Mouse (Mus musculus): Measurements from ENCODE around the gene Gm438.
"Not testable (repeated sequence)": the region's sequence is repeated elsewhere in the genome, so short reads cannot be mapped to it uniquely, and the experiment has no call there.

Gene Gm438

GRCm38 (mm10) chr4:144786483-144786882, at the start of gene Gm438:
Gene Gm438 (minus strand): TSS chr4:144786583.
- DNase-seq (ENCODE audit: inconsistent age in 2 of 2, low spot score in 1 of 2), result no peak

DNA sequence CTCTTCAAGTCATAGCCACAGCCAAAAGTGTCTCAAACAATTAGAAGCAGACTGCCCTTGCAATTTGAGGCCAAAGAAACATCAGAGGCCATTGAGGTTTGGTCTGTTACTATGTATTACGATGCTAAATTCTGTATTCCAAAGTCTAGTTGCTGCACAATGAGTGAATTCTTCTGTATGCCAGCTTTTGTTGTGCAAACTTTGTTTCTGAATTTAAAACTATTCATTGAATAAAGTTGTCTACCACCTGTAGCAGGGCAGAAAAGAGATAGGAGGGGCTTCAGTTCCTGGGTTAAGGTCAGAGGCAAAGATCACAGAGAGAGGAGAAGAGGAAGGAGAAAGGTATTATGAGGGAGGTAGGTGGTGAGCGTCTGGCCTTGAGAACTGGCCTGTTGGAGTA, 38.3 kb upstream of the Gm438 start:
- no peak for DNase-seq (ENCODE audit: inconsistent age in 2 of 2, low spot score in 1 of 2)

- DNase-seq (ENCODE audit: inconsistent age in 2 of 2, low spot score in 1 of 2), result no peak
Measured at GRCm38 (mm10) chr4:144823996-144824395, 37.6 kb upstream of the Gm438 start.

GRCm38 (mm10) chr4:144807135-144807534, 20.8 kb upstream of the Gm438 start:
- not testable (repeated sequence) for DNase-seq (ENCODE audit: inconsistent age in 2 of 2, low spot score in 1 of 2)

GRCm38 (mm10) chr4:144803633-144804032, 17.2 kb upstream of the Gm438 start:
- no peak for DNase-seq (ENCODE audit: inconsistent age in 2 of 2, low spot score in 1 of 2)

DNA sequence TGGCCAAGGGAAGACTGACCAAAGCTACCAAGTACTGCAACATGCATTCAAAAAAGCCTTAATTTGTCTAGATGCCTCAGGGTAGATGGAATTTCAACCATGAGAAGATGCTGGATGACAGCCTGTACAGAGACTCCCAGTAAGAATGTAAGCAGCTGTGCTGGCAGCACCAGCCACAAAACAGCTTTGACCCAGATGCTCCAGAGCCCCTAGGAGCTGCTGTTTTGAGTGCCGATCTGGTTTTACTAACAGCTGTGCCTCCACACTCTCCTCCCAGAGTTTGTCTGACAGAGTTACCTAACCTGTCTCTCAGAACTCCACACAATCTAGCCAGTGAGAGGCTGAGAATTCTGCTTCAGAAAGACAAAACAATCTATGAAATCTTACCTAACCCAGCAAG, 3.8 kb upstream of the Gm438 start:
- no peak for DNase-seq (ENCODE audit: inconsistent age in 2 of 2, low spot score in 1 of 2)

DNA sequence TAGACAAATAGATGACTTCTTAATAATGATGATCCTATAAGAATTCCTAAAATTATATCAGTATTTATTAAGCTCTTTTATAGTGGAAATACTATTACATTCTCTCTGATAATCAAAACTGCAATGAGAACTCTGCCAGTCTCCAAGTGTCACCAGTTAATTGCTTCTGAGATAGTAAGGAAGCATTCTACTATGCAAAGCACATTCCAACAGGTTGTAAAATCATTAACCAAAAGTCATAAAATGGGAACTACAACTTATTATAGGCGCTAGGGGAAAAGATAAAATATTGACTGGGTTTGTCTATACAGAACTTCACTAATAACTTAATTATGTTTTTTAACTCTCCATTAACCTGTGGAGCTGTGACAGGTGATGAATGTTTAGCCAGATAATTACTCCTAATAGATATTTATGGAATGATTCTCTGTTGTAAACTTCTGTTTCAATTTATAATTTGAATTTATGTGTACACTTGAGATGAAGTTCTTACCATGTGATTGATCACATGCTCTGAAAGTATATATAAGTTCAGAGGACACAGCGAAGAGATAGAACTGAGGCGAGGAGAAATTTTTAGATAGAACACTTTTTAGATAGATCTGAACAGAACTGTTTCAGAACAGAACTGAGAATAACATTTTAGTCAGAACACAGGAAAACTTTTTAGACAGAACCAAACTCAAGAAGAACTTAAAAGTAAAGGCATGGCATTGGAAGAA, 3.7 kb downstream of the Gm438 start:
- no peak for DNase-seq (ENCODE audit: inconsistent age in 2 of 2, low spot score in 1 of 2)

GRCm38 (mm10) chr4:144765722-144766121, 20.7 kb downstream of the Gm438 start:
- peak; percentile 5 to 69 for DNase-seq (ENCODE audit: inconsistent age in 2 of 2, low spot score in 1 of 2)

GRCm38 (mm10) chr4:144749139-144749538, 37.2 kb downstream of the Gm438 start:
- no peak for DNase-seq (ENCODE audit: inconsistent age in 2 of 2, low spot score in 1 of 2)
